Mouse (Mus musculus): ENCODE data around the gene Ehd4. TPM values are rescaled to one million over a fixed set of nuclear protein-coding genes. Genes with fewer than 3 reads are reported as not detected.

The Ehd4 gene
- polyA plus RNA-seq, 1 experiment from 2014 or later: 22.8 TPM

GRCm38 (mm10) chr2:120165474-120165873, 11.1 kb upstream of the Ehd4 start:
- WGBS: 78% methylated on average over 10 of the region's 10 CpGs

GRCm38 (mm10) chr2:120159434-120159833, 5.0 kb upstream of the Ehd4 start:
- no peak for ATAC-seq (ENCODE audit: low FRiP score, low read depth)
- no peaks in the 10 kb centered on the region for H3K4me1 ChIP-seq
- H3K4me2 ChIP-seq (replicated peaks): no peak overlapping the region
- no peak overlapping the region for H3K27ac ChIP-seq (replicated peaks)
- H3K36me3 ChIP-seq: no peaks in the 10 kb centered on the region
- no peak overlapping the region for H3K9ac ChIP-seq (replicated peaks)
- H3K9me3 ChIP-seq: no peaks in the 10 kb centered on the region
- 84% methylated on average over 2 of the region's 2 CpGs for WGBS
- peaks cover 5% of the 10 kb centered on the region; the same call in 1 of the 2 replicates for H3K27me3 ChIP-seq
- no peak overlapping the region for H3K4me3 ChIP-seq

More at GRCm38 (mm10) chr2:120165474-120165873, 11.1 kb upstream of the Ehd4 start:
- Histone ChIP-seq H3K9ac (replicated peaks) (no peak overlapping the region), H3K4me1 (no peaks in the 10 kb centered on the region), H3K27ac (replicated peaks) (no peak overlapping the region), H3K36me3 (no peaks in the 10 kb centered on the region), H3K4me2 (replicated peaks) (no peak overlapping the region), H3K9me3 (no peaks in the 10 kb centered on the region), H3K27me3 (no peaks in the 10 kb centered on the region), H3K4me3 (no peak overlapping the region)
- ATAC-seq (ENCODE audit: low FRiP score, low read depth): no peak

- H3K4me1 ChIP-seq: peaks cover 2% of the 10 kb centered on the region
Measured at GRCm38 (mm10) chr2:120158846-120159245, 4.4 kb upstream of the Ehd4 start.

DNA sequence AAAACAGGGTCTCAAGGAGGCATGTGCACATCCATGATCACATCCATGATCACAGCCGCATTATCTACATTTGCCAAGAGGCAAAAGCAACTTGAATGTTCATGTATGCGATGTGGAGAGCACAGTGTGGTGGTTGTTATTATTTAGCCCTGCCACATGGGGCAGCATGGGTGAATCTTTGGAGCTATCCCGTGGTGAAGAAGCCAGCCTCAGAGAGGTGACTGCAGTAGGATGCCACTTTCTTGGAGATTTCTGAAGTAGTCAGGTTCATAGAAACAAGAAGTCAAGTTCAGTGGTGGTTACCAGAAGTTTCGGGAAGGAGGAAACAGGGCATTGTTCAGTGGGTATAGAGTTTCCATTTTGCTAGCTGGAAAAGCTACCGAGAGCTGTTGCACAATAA, 3.6 kb upstream of the Ehd4 start:
- Histone ChIP-seq H3K27me3 (peaks cover 13% of the 10 kb centered on the region), H3K4me1 (peaks cover 7% of the 10 kb centered on the region), H3K9ac (replicated peaks) (no peak overlapping the region), H3K27ac (replicated peaks) (no peak overlapping the region), H3K36me3 (no peaks in the 10 kb centered on the region), H3K4me3 (no peak overlapping the region), H3K9me3 (no peaks in the 10 kb centered on the region), H3K4me2 (replicated peaks) (no peak overlapping the region)
- ATAC-seq (ENCODE audit: low FRiP score, low read depth): no peak
- WGBS: 56% methylated on average over 5 of the region's 5 CpGs

More at GRCm38 (mm10) chr2:120158846-120159245, 4.4 kb upstream of the Ehd4 start:
- H3K27ac ChIP-seq (replicated peaks): no peak overlapping the region
- no peak for ATAC-seq (ENCODE audit: low FRiP score, low read depth)
- no peak overlapping the region for H3K9ac ChIP-seq (replicated peaks)
- peaks cover 8% of the 10 kb centered on the region for H3K27me3 ChIP-seq
- no peaks in the 10 kb centered on the region for H3K36me3 ChIP-seq
- no peak overlapping the region for H3K4me2 ChIP-seq (replicated peaks)
- no peaks in the 10 kb centered on the region for H3K9me3 ChIP-seq
- 43% methylated on average over 1 of the region's 1 CpGs for WGBS
- H3K4me3 ChIP-seq: no peak overlapping the region

DNA sequence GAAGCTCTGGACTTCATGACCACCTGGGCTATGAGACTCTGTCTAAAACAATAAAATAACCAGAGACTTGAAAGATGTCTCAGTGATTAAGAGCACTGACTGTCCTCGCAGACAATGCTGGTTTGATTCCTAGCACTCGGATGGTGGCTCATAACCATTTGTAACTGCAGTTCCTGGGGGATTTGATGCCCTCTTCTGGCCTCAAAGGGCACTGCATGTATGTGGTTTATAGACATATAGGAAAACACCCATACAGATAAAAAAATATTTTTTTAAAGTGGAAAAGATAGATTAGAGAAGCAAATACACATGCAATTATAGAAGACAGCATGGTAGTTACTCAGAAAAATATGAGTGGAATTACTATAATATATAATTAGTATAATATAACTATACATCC, 3.2 kb upstream of the Ehd4 start:
- no peak for ATAC-seq (ENCODE audit: low FRiP score, low read depth)
- WGBS: 67% methylated on average over 2 of the region's 2 CpGs
- Histone ChIP-seq H3K4me1 (peaks cover 7% of the 10 kb centered on the region), H3K9ac (replicated peaks) (no peak overlapping the region), H3K4me3 (no peak overlapping the region), H3K4me2 (replicated peaks) (no peak overlapping the region), H3K27me3 (peaks cover 13% of the 10 kb centered on the region), H3K36me3 (no peaks in the 10 kb centered on the region), H3K27ac (replicated peaks) (no peak overlapping the region), H3K9me3 (no peaks in the 10 kb centered on the region)

DNA sequence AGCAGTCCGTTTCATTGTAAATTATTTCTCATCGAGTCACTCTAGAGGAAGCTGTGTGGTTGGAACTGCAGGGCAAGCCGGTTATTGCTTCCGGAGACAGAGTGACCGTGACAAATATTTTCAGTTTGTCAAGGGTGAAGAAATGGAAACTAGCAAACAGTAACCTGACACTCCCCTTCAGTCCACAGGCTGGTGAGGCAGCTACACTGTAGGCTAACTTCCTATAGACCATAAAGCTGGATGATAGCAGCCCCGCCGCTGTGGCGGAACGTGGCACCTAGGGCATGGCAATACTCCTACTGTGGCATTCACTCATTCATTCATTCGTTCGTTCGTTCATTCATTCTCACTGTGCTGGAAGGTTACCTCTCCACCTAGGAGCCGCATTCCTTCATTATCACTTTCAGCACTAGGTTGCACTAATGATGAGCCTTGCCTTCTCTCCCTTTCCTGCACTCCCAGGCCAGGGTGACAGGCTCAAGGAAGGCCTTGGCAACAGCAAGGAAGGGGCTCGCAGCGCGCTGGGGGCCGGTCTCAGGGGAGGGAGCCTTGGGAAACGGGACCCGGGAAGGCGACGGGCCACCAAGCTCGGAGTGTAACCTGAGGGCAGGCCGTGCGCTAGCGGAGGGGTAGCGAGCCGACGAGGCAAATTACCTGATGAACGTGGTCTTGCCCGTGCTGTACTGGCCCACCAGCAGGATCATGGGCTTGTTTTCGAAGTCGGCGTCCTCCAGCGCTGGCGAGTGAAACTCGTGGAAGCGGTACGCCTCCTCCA, 633 bp downstream of the Ehd4 start:
- peaks cover 7% of the 10 kb centered on the region for H3K4me1 ChIP-seq
- peaks cover 13% of the 10 kb centered on the region for H3K27me3 ChIP-seq
- peak overlapping the region; percentile 65 for H3K9ac ChIP-seq (replicated peaks)
- peak overlapping the region; percentile 96 for H3K4me2 ChIP-seq (replicated peaks)
- no peak overlapping the region for H3K27ac ChIP-seq (replicated peaks)
- H3K36me3 ChIP-seq: no peaks in the 10 kb centered on the region
- WGBS: 6% methylated on average over 38 of the region's 38 CpGs
- peak overlapping the region; percentile 71 for H3K4me3 ChIP-seq
- no peak; the same call in 1 of the 2 replicates for ATAC-seq (ENCODE audit: low FRiP score, low read depth)
- H3K9me3 ChIP-seq: no peaks in the 10 kb centered on the region

DNA sequence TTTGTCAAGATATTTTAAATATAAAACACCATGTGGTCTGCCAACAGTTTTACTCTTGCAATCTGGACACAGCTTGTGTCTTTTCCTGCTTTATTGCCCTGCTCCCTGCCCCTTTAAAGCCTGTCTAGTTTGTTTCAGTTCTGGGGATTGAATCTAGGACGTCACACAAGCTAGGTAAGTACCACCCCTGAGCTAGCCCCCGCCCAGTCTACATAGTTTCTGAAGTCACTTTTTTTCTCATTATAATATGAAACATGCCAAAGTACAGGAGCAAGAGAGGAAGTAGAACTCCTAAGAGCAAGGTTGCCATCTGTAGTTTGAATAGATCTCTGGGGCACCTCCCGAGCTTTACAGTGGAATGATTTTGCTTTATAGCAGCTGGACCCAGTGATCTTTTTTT, 3.8 kb downstream of the Ehd4 start:
- Histone ChIP-seq H3K4me2 (replicated peaks) (no peak overlapping the region), H3K9ac (replicated peaks) (no peak overlapping the region), H3K27me3 (peaks cover 10% of the 10 kb centered on the region), H3K4me3 (no peak overlapping the region), H3K4me1 (peaks cover 7% of the 10 kb centered on the region), H3K27ac (replicated peaks) (no peak overlapping the region), H3K36me3 (no peaks in the 10 kb centered on the region), H3K9me3 (no peaks in the 10 kb centered on the region)
- 79% methylated on average over 3 of the region's 3 CpGs for WGBS
- ATAC-seq (ENCODE audit: low FRiP score, low read depth): no peak

GRCm38 (mm10) chr2:120149634-120150033, 4.8 kb downstream of the Ehd4 start:
- no peak for ATAC-seq (ENCODE audit: low FRiP score, low read depth)
- H3K9ac ChIP-seq (replicated peaks): no peak overlapping the region
- no peak overlapping the region for H3K27ac ChIP-seq (replicated peaks)
- 90% methylated on average over 7 of the region's 7 CpGs for WGBS
- peaks cover 7% of the 10 kb centered on the region for H3K4me1 ChIP-seq
- H3K9me3 ChIP-seq: no peaks in the 10 kb centered on the region
- peaks cover 8% of the 10 kb centered on the region for H3K27me3 ChIP-seq
- no peak overlapping the region for H3K4me2 ChIP-seq (replicated peaks)
- H3K4me3 ChIP-seq: no peak overlapping the region
- H3K36me3 ChIP-seq: no peaks in the 10 kb centered on the region

DNA sequence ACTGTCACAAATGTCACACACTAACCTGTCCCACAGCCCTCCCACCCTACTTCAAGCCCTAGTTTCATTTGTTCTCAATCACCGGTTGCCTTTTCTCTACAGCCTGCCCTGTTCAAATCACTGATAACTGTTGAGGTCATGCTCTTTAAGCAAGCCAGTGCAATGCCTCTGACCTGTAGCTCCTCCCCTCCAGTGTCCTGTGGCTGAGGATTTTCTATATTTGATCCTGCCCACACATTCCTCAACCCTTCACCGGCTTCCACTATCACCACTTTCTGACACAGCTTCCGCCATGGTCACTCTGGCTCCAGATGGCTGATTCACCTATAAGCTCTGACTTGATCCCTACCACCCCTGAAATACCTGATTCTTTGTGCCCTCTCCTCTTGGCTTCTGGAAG, 6.4 kb downstream of the Ehd4 start:
- H3K27me3 ChIP-seq: no peaks in the 10 kb centered on the region
- H3K9ac ChIP-seq (replicated peaks): no peak overlapping the region
- H3K27ac ChIP-seq (replicated peaks): no peak overlapping the region
- H3K9me3 ChIP-seq: no peaks in the 10 kb centered on the region
- H3K4me1 ChIP-seq: no peaks in the 10 kb centered on the region
- H3K4me2 ChIP-seq (replicated peaks): no peak overlapping the region
- WGBS: 89% methylated on average over 3 of the region's 3 CpGs
- no peak overlapping the region for H3K4me3 ChIP-seq
- ATAC-seq (ENCODE audit: low FRiP score, low read depth): no peak
- H3K36me3 ChIP-seq: no peaks in the 10 kb centered on the region

GRCm38 (mm10) chr2:120147364-120147763, 7.0 kb downstream of the Ehd4 start:
- no peak overlapping the region for H3K4me2 ChIP-seq (replicated peaks)
- no peak for ATAC-seq (ENCODE audit: low FRiP score, low read depth)
- no peaks in the 10 kb centered on the region for H3K4me1 ChIP-seq
- H3K36me3 ChIP-seq: no peaks in the 10 kb centered on the region
- H3K9me3 ChIP-seq: no peaks in the 10 kb centered on the region
- no peak overlapping the region for H3K9ac ChIP-seq (replicated peaks)
- no peaks in the 10 kb centered on the region for H3K27me3 ChIP-seq
- no peak overlapping the region for H3K4me3 ChIP-seq
- WGBS: 63% methylated on average over 2 of the region's 2 CpGs
- no peak overlapping the region for H3K27ac ChIP-seq (replicated peaks)

GRCm38 (mm10) chr2:120146543-120146942, 7.9 kb downstream of the Ehd4 start:
- no peak overlapping the region for H3K4me2 ChIP-seq (replicated peaks)
- ATAC-seq (ENCODE audit: low FRiP score, low read depth): no peak
- H3K9ac ChIP-seq (replicated peaks): no peak overlapping the region
- H3K9me3 ChIP-seq: no peaks in the 10 kb centered on the region
- H3K4me1 ChIP-seq: no peaks in the 10 kb centered on the region
- WGBS: 89% methylated on average over 2 of the region's 2 CpGs
- no peak overlapping the region for H3K27ac ChIP-seq (replicated peaks)
- H3K36me3 ChIP-seq: no peaks in the 10 kb centered on the region
- no peaks in the 10 kb centered on the region for H3K27me3 ChIP-seq
- no peak overlapping the region for H3K4me3 ChIP-seq

GRCm38 (mm10) chr2:120144390-120144789, 10.0 kb downstream of the Ehd4 start:
- no peaks in the 10 kb centered on the region for H3K4me1 ChIP-seq
- H3K36me3 ChIP-seq: no peaks in the 10 kb centered on the region
- H3K27me3 ChIP-seq: no peaks in the 10 kb centered on the region
- WGBS: 86% methylated on average over 4 of the region's 4 CpGs
- no peaks in the 10 kb centered on the region for H3K9me3 ChIP-seq
- H3K9ac ChIP-seq (replicated peaks): no peak overlapping the region
- ATAC-seq (ENCODE audit: low FRiP score, low read depth): no peak
- no peak overlapping the region for H3K27ac ChIP-seq (replicated peaks)
- no peak overlapping the region for H3K4me3 ChIP-seq
- no peak overlapping the region for H3K4me2 ChIP-seq (replicated peaks)

GRCm38 (mm10) chr2:120142336-120142735, 12.1 kb downstream of the Ehd4 start:
- WGBS: 90% methylated on average over 5 of the region's 5 CpGs

More at GRCm38 (mm10) chr2:120142336-120142735, 12.1 kb downstream of the Ehd4 start:
- Histone ChIP-seq H3K9ac (replicated peaks) (no peak overlapping the region), H3K4me2 (replicated peaks) (no peak overlapping the region), H3K4me1 (no peaks in the 10 kb centered on the region), H3K27me3 (no peaks in the 10 kb centered on the region), H3K4me3 (no peak overlapping the region), H3K27ac (replicated peaks) (no peak overlapping the region), H3K36me3 (no peaks in the 10 kb centered on the region), H3K9me3 (no peaks in the 10 kb centered on the region)
- ATAC-seq (ENCODE audit: low FRiP score, low read depth): no peak

Data from midbrain, embryonic 12.5 days (tissue).